Mouse (Mus musculus): ENCODE data around the gene Poln. TPM values are rescaled to one million over a fixed set of nuclear protein-coding genes. Genes with fewer than 3 reads are reported as not detected.

Gene Poln
- polyA plus RNA-seq, 1 experiment from 2014 or later: 0.48 TPM

DNA sequence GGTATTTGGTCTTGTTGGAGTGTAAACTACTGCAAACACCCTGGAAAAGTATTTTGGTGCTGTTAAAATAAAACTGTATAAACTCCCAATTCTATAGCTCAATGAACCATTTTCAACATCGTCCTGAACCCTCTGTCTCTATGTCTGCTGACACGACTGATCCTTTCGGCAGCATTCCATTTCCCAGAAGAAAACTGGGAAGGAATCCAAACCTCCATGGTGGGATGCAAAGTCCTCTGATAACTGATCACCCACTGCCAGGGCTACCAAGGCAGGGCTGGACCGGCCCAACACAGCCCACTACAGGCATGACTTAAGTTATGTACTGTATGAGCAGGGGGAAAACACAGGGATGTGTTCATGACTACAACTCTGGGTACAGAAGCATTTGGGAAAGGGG is 32.8 kb upstream of the Poln start:
- no peaks in the 10 kb centered on the region for H3K9me3 ChIP-seq (replicated peaks; ENCODE audit: control insufficient read depth, low read length)
- no peak for ATAC-seq (ENCODE audit: low read depth)
- no peaks in the 10 kb centered on the region for H3K27me3 ChIP-seq (ENCODE audit: control insufficient read depth, insufficient read depth, low read depth, low read length)
- 70% methylated on average over 4 of the region's 4 CpGs for WGBS (ENCODE audit: insufficient replicate concordance)
- H3K4me2 ChIP-seq (ENCODE audit: low read depth, low read length): no peak overlapping the region
- H3K4me3 ChIP-seq (ENCODE audit: low read depth, low read length): no peak overlapping the region
- no peaks in the 10 kb centered on the region for H3K4me1 ChIP-seq (ENCODE audit: control insufficient read depth, low read depth, low read length)
- no peak overlapping the region for H3K27ac ChIP-seq (ENCODE audit: low read length)
- H3K36me3 ChIP-seq (ENCODE audit: control insufficient read depth, insufficient read depth): no peaks in the 10 kb centered on the region
- H3K9ac ChIP-seq (ENCODE audit: low read depth, low read length): no peak overlapping the region

DNA sequence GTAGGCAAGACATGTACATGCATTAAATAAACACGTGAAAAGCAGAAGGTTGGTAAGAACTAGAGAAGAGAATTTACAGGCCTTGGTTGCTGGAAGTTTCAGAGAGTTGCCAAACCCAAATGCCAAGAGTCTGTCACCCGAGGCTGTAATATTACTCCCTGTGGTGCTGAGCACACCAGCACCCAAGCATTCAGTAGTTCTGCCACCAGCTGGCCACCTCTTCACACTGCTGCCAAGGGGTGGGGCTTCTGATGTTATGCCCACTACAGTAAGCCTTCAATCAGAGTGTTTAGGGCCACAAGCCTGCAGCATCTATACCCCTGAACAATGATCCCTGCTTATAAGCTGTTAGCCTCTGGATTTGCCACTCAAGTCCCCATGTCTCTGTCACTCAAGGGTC is 32.1 kb upstream of the Poln start:
- Histone ChIP-seq H3K4me3 (ENCODE audit: low read depth, low read length) (no peak overlapping the region), H3K9me3 (replicated peaks; ENCODE audit: control insufficient read depth, low read length) (no peaks in the 10 kb centered on the region), H3K4me1 (ENCODE audit: control insufficient read depth, low read depth, low read length) (no peaks in the 10 kb centered on the region), H3K9ac (ENCODE audit: low read depth, low read length) (no peak overlapping the region), H3K27me3 (ENCODE audit: control insufficient read depth, insufficient read depth, low read depth, low read length) (no peaks in the 10 kb centered on the region), H3K36me3 (ENCODE audit: control insufficient read depth, insufficient read depth) (no peaks in the 10 kb centered on the region), H3K27ac (ENCODE audit: low read length) (no peak overlapping the region), H3K4me2 (ENCODE audit: low read depth, low read length) (no peak overlapping the region)
- 26% methylated on average over 2 of the region's 2 CpGs for WGBS (ENCODE audit: insufficient replicate concordance)
- no peak for ATAC-seq (ENCODE audit: low read depth)

DNA sequence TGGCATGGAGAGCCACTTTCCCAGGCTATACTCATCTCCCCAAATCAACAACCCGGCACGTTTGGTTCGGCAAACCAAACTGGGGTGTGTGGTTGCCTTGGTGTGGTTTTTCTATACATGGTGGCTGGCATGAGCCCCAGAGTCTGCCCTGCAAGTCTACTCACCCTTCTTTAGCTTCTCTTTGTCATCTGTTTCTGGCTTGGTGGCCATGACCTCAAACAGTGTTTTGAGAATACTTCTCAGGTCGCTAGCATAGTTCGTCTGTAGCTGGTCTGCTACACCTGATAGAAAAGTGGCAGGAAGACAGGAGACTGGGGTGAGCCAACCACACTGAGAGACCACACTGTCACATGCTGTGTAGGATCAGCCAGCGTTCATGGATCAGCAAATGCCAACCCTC is 29.4 kb upstream of the Poln start:
- Histone ChIP-seq H3K27me3 (ENCODE audit: control insufficient read depth, insufficient read depth, low read depth, low read length) (no peaks in the 10 kb centered on the region), H3K9me3 (replicated peaks; ENCODE audit: control insufficient read depth, low read length) (no peaks in the 10 kb centered on the region), H3K4me3 (ENCODE audit: low read depth, low read length) (no peak overlapping the region), H3K27ac (ENCODE audit: low read length) (no peak overlapping the region), H3K4me2 (ENCODE audit: low read depth, low read length) (no peak overlapping the region), H3K9ac (ENCODE audit: low read depth, low read length) (no peak overlapping the region), H3K36me3 (ENCODE audit: control insufficient read depth, insufficient read depth) (no peaks in the 10 kb centered on the region), H3K4me1 (ENCODE audit: control insufficient read depth, low read depth, low read length) (no peaks in the 10 kb centered on the region)
- 68% methylated on average over 6 of the region's 6 CpGs for whole genome bisulfite sequencing (ENCODE audit: insufficient replicate concordance)
- no peak for ATAC-seq (ENCODE audit: low read depth)

DNA sequence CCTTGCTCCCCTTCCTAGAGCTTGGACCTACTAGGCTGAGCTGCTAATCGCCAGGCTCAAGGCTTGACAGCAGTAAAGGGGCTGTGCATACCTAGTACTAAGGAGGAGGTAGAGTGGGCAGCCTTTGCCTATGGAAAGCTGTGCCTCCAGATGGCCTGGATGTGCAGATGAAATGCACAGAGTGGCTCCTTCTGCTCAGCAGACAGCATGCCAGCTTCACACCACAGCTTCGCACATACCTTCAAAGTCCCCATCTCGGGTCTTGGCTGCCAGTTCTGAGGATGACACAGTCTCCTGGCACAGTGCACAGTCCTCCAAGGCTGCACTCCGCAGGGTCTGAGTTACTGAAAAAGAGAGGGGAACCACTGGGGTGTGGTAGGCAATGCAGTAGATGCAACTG is 28.0 kb upstream of the Poln start:
- H3K4me1 ChIP-seq (ENCODE audit: control insufficient read depth, low read depth, low read length): no peaks in the 10 kb centered on the region
- H3K27ac ChIP-seq (ENCODE audit: low read length): no peak overlapping the region
- no peaks in the 10 kb centered on the region for H3K36me3 ChIP-seq (ENCODE audit: control insufficient read depth, insufficient read depth)
- H3K27me3 ChIP-seq (ENCODE audit: control insufficient read depth, insufficient read depth, low read depth, low read length): no peaks in the 10 kb centered on the region
- H3K4me3 ChIP-seq (ENCODE audit: low read depth, low read length): no peak overlapping the region
- ATAC-seq (ENCODE audit: low read depth): no peak
- H3K9ac ChIP-seq (ENCODE audit: low read depth, low read length): no peak overlapping the region
- no peaks in the 10 kb centered on the region for H3K9me3 ChIP-seq (replicated peaks; ENCODE audit: control insufficient read depth, low read length)
- H3K4me2 ChIP-seq (ENCODE audit: low read depth, low read length): no peak overlapping the region
- 53% methylated on average over 4 of the region's 4 CpGs for WGBS (ENCODE audit: insufficient replicate concordance)

- Histone ChIP-seq H3K4me3 (ENCODE audit: low read depth, low read length) (no peak overlapping the region), H3K4me2 (ENCODE audit: low read depth, low read length) (no peak overlapping the region), H3K4me1 (ENCODE audit: control insufficient read depth, low read depth, low read length) (no peaks in the 10 kb centered on the region), H3K27me3 (ENCODE audit: control insufficient read depth, insufficient read depth, low read depth, low read length) (no peaks in the 10 kb centered on the region), H3K9me3 (replicated peaks; ENCODE audit: control insufficient read depth, low read length) (no peaks in the 10 kb centered on the region), H3K27ac (ENCODE audit: low read length) (no peak overlapping the region), H3K36me3 (ENCODE audit: control insufficient read depth, insufficient read depth) (no peaks in the 10 kb centered on the region), H3K9ac (ENCODE audit: low read depth, low read length) (no peak overlapping the region)
- no peak for ATAC-seq (ENCODE audit: low read depth)
- 37% methylated on average over 7 of the region's 7 CpGs for WGBS (ENCODE audit: insufficient replicate concordance)
These were observed 27.2 kb upstream of the Poln start for GRCm38 (mm10) chr5:34196423-34196822.

DNA sequence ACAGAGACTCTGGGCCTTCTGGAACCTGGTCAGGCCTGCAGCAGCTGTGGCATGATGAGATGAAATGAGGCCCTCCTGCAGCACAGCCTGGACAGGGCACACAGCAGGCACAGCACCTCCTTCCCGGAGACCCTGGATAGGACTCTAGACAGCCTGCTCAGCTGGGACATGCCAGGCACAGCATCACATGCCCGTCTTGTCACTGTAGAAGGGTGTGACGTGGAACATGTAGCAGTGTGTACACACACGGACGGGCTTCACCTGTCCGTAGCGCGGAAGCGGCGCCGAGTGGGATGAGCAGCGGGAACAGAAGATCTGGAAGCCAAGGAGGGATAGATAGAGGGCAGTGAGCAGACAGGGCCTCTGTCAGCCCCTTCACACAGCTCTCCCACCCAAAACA is 26.5 kb upstream of the Poln start:
- H3K9me3 ChIP-seq (replicated peaks; ENCODE audit: control insufficient read depth, low read length): no peaks in the 10 kb centered on the region
- H3K4me3 ChIP-seq (ENCODE audit: low read depth, low read length): no peak overlapping the region
- H3K36me3 ChIP-seq (ENCODE audit: control insufficient read depth, insufficient read depth): no peaks in the 10 kb centered on the region
- WGBS (ENCODE audit: insufficient replicate concordance): 75% methylated on average over 12 of the region's 12 CpGs
- no peak overlapping the region for H3K4me2 ChIP-seq (ENCODE audit: low read depth, low read length)
- no peaks in the 10 kb centered on the region; the same call in 1 of the 2 replicates for H3K4me1 ChIP-seq (ENCODE audit: control insufficient read depth, low read depth, low read length)
- ATAC-seq (ENCODE audit: low read depth): no peak
- no peak overlapping the region for H3K9ac ChIP-seq (ENCODE audit: low read depth, low read length)
- H3K27me3 ChIP-seq (ENCODE audit: control insufficient read depth, insufficient read depth, low read depth, low read length): no peaks in the 10 kb centered on the region
- no peak overlapping the region for H3K27ac ChIP-seq (ENCODE audit: low read length)

GRCm38 (mm10) chr5:34194975-34195662 is 25.9 kb upstream of the Poln start:
- ATAC-seq (ENCODE audit: low read depth): no peak
- no peak overlapping the region for H3K4me2 ChIP-seq (ENCODE audit: low read depth, low read length)
- H3K4me3 ChIP-seq (ENCODE audit: low read depth, low read length): no peak overlapping the region
- H3K27ac ChIP-seq (ENCODE audit: low read length): no peak overlapping the region
- no peaks in the 10 kb centered on the region for H3K9me3 ChIP-seq (replicated peaks; ENCODE audit: control insufficient read depth, low read length)
- no peaks in the 10 kb centered on the region; the same call in 1 of the 2 replicates for H3K4me1 ChIP-seq (ENCODE audit: control insufficient read depth, low read depth, low read length)
- H3K36me3 ChIP-seq (ENCODE audit: control insufficient read depth, insufficient read depth): no peaks in the 10 kb centered on the region
- 47% methylated on average over 6 of the region's 6 CpGs for WGBS (ENCODE audit: insufficient replicate concordance)
- H3K27me3 ChIP-seq (ENCODE audit: control insufficient read depth, insufficient read depth, low read depth, low read length): no peaks in the 10 kb centered on the region
- no peak overlapping the region for H3K9ac ChIP-seq (ENCODE audit: low read depth, low read length)

- no peak overlapping the region for H3K9ac ChIP-seq (ENCODE audit: low read depth, low read length)
- H3K4me3 ChIP-seq (ENCODE audit: low read depth, low read length): no peak overlapping the region
- 33% methylated on average over 1 of the region's 1 CpGs for WGBS (ENCODE audit: insufficient replicate concordance)
- no peak for ATAC-seq (ENCODE audit: low read depth)
- H3K27ac ChIP-seq (ENCODE audit: low read length): no peak overlapping the region
- no peak overlapping the region for H3K4me2 ChIP-seq (ENCODE audit: low read depth, low read length)
- H3K9me3 ChIP-seq (replicated peaks; ENCODE audit: control insufficient read depth, low read length): no peaks in the 10 kb centered on the region
- no peaks in the 10 kb centered on the region for H3K36me3 ChIP-seq (ENCODE audit: control insufficient read depth, insufficient read depth)
- no peaks in the 10 kb centered on the region for H3K27me3 ChIP-seq (ENCODE audit: control insufficient read depth, insufficient read depth, low read depth, low read length)
- no peaks in the 10 kb centered on the region; the same call in 1 of the 2 replicates for H3K4me1 ChIP-seq (ENCODE audit: control insufficient read depth, low read depth, low read length)
These were observed 25.2 kb upstream of the Poln start for GRCm38 (mm10) chr5:34194426-34194825.

DNA sequence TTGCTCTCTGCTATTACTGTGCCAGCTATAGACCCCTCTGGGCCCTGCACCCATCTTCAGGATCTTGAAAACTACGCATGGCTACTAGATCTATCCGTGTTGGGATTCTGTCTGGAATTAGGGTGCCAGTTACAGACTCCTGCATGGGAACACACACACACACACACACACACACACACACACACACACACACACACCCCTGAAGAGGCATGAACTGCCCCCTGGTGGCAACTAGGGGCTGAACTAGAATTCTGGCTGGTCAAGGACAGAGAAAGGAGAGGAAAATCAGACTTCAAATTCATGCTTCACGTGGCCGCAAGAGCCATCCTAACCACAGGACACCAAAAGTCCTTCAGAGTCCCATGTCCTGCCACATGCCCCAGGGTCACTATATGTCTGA is 22.6 kb upstream of the Poln start:
- Histone ChIP-seq H3K4me1 (ENCODE audit: control insufficient read depth, low read depth, low read length) (peaks cover 10% of the 10 kb centered on the region), H3K9me3 (replicated peaks; ENCODE audit: control insufficient read depth, low read length) (no peaks in the 10 kb centered on the region), H3K9ac (ENCODE audit: low read depth, low read length) (no peak overlapping the region), H3K36me3 (ENCODE audit: control insufficient read depth, insufficient read depth) (no peaks in the 10 kb centered on the region), H3K4me3 (ENCODE audit: low read depth, low read length) (no peak overlapping the region), H3K4me2 (ENCODE audit: low read depth, low read length) (no peak overlapping the region), H3K27ac (ENCODE audit: low read length) (no peak overlapping the region), H3K27me3 (ENCODE audit: control insufficient read depth, insufficient read depth, low read depth, low read length) (no peaks in the 10 kb centered on the region)
- WGBS (ENCODE audit: insufficient replicate concordance): 68% methylated on average over 4 of the region's 4 CpGs
- no peak for ATAC-seq (ENCODE audit: low read depth)
